Mouse (Mus musculus) left cerebral cortex, adult 2 months (tissue): ENCODE measurements around the gene Rbfox3. TPM values are rescaled to one million over a fixed set of nuclear protein-coding genes. Genes with fewer than 3 reads are reported as not detected.

Experiments
- DNase-seq, 2 experiments: peaks; one replicate each; pipeline ENCODE4 v3.0.0; 2021 to 2022; ENCODE audit warnings: low spot score in 2 of 2, mixed read lengths in 1 of 2; ENCODE audit errors: extremely low spot score in 1 of 2
- H3K27ac ChIP-seq: fragments of 200-600 bp; 2 replicates; pipeline ENCODE4 v1.8.1; 2022
- H3K4me3 ChIP-seq: fragments of 200-600 bp; 2 replicates; pipeline ENCODE4 v1.8.1; 2022
- CTCF ChIP-seq: fragments of 200-600 bp; IDR thresholded peaks from 2 replicates; pipeline ENCODE4 v1.8.1; 2022; ENCODE audit warnings: antibody characterized with exemption, mild to moderate bottlenecking, moderate library complexity
- intact Hi-C: fragments of 180-260 bp; cut with DNase I; formaldehyde crosslinking; loops from one replicate; pipeline ENCODE4 v1.15.1; 2025
- total RNA-seq, 2 experiments: library from RNA; stranded (reverse); gene quantifications; 2 replicates each; pipeline ENCODE4 v1.2.3; 2021

Gene Rbfox3
- total RNA-seq, 2 experiments from 2014 or later = 345 to 353 TPM

DNA sequence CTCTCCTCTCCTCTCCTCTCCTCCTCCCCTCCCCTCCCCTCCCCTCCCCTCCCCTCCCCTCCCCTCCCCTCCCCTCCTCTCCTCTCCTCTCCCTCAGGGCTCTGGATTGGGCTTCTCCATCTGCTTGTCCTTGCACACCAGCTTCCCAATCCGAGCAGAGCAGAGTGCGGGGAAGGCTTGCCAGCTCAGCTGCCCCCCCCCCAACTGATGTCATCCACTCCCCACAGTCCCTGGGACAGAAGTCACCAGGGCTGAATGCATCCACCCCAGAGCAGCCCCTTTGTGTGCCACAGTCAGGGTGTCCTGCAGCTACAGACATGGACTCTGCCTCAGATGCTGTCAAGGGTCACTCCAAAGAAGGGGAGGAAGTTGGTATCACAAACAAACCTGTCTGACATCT is 4.5 kb upstream of the Rbfox3 start:
- intact Hi-C loops = no loop called here
- DNase-seq = no peak
- no peak for TF ChIP-seq CTCF
- peak overlapping the region; percentile 55; the same call in 1 of the 2 replicates for H3K27ac ChIP-seq
- H3K4me3 ChIP-seq = no peak overlapping the region

GRCm38 (mm10) chr11:118912686-118913085 is 1.3 kb upstream of the Rbfox3 start:
- no peak overlapping the region for H3K27ac ChIP-seq

DNA sequence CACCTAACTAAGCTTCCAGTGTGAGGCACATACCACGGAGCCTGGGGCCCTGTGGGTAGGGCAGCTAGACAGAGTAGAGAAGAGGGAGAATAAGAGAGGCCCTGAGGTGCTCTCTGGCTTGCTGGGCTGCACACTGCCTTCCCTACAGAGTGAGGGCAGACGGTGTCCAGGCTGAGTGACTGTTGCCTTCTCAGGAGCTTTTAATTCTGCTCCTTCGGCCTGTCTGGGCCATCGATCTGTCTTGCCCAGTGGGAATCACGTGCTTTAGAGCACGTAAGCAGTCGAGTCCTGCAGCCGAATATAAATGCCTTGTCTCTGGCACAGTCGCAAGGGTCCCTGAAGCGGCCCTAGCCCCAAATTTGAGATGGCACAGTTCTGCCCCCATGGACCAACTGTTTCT is 641 bp downstream of the Rbfox3 start:
- intact Hi-C loops = loop anchor here (2.0 kb wide), 1 partner anchor 64 kb away; no protein-coding TSS in a partner anchor
- no peak for TF ChIP-seq CTCF
- no peak for DNase-seq
- H3K4me3 ChIP-seq = no peak overlapping the region
- H3K27ac ChIP-seq = no peak overlapping the region

More at GRCm38 (mm10) chr11:118912686-118913085, 1.3 kb upstream of the Rbfox3 start:
- no peak for DNase-seq
- TF ChIP-seq CTCF = no peak
- no peak overlapping the region for H3K4me3 ChIP-seq
- intact Hi-C loops = no loop called here

GRCm38 (mm10) chr11:118909814-118910201 is 1.6 kb downstream of the Rbfox3 start:
- intact Hi-C loops = loop anchor here (2.0 kb wide), 1 partner anchor 65 kb away; no protein-coding TSS in a partner anchor
- H3K27ac ChIP-seq = peak overlapping the region; percentile 97
- H3K4me3 ChIP-seq = peak overlapping the region; percentile 82
- no peak for TF ChIP-seq CTCF
- no peak for DNase-seq

DNA sequence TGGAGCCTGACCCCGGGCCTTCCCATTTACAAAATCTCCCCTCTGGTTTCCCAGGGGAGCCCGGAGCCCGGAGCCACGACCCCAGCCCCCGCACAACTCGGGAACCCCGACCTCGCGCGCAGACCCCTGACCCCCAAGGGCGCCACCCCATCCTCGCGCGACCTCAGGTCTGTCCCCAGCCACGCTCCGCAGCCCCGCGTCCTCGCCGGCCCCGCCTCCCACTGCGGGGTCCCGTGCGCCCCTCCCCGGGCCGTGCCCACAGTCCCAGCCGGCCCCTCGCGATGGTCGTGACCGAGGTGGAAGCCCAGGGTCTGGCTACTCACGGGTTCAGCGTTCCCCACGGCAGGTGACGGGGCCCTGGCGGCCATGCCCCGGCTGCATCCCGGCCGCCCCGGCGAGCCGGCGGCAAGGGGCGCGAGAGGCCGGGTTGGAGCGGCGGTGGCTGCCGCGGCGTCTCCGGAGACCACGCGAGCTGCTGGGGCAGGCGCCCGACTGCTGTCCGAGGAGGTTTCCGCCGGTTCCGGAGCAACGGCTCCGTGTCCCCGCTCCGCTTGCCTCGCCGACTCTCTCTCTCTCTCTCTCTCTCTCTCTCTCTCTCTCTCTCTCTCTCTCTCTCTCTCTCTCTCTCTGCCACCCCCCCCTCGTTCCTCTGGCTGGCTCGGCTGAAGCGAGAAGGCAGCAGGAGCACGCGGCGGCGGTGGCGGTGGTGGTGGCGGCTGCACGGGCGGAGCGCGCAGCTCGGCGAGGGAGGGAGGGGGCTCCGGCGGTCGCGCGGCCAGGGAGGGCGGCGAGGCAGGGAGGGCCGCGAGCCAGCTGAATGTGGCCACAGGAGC is 2.2 kb downstream of the Rbfox3 start:
- Histone ChIP-seq H3K27ac (peak overlapping the region; percentile 97), H3K4me3 (peak overlapping the region; percentile 82)
- no peak for TF ChIP-seq CTCF
- intact Hi-C loops = no loop called here
- DNase-seq = peak in 1 of 2 experiments; percentile 68

DNA sequence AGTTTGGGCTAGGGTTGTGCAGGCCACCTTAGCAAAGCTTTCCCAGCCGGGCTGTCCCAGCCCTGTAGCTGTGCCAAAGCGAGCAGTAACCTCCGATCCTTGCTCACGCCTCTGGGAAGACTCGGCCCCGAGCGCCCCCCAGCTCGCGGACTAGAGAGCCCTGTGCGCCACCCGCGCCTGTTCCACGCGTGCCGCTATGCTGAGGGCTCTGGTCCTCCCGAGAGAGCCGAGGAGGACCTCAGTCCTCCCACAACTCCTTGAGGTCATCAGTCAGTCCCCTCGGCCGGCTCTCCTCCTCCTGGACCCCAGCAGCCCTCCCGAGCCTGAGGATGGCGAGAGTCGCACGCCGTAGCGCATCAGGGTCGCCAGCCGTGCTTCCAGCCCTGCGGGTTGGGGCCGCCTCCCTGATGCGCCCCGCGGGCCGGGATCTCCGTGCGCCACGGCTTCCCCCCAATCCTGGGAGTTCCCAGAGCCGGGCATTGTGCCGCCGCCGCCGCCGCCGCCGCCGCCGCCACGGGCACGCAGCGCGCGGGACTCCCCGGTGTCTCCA is 2.9 kb downstream of the Rbfox3 start:
- intact Hi-C loops = no loop called here

GRCm38 (mm10) chr11:118907471-118908401 is 3.7 kb downstream of the Rbfox3 start:
- intact Hi-C loops = loop anchor here (1.0 to 2.0 kb wide), 2 partner anchors 45 to 114 kb away; no protein-coding TSS in a partner anchor
- Histone ChIP-seq H3K27ac (peak overlapping the region; percentile 97), H3K4me3 (peak overlapping the region; percentile 82)
- no peak; the same call in 1 of the 2 replicates for TF ChIP-seq CTCF
- DNase-seq = no peak

More for the DNA sequence above, 2.9 kb downstream of the Rbfox3 start:
- no peak for TF ChIP-seq CTCF
- DNase-seq = no peak
- peak overlapping the region; percentile 82 for H3K4me3 ChIP-seq
- peak overlapping the region; percentile 97 for H3K27ac ChIP-seq

DNA sequence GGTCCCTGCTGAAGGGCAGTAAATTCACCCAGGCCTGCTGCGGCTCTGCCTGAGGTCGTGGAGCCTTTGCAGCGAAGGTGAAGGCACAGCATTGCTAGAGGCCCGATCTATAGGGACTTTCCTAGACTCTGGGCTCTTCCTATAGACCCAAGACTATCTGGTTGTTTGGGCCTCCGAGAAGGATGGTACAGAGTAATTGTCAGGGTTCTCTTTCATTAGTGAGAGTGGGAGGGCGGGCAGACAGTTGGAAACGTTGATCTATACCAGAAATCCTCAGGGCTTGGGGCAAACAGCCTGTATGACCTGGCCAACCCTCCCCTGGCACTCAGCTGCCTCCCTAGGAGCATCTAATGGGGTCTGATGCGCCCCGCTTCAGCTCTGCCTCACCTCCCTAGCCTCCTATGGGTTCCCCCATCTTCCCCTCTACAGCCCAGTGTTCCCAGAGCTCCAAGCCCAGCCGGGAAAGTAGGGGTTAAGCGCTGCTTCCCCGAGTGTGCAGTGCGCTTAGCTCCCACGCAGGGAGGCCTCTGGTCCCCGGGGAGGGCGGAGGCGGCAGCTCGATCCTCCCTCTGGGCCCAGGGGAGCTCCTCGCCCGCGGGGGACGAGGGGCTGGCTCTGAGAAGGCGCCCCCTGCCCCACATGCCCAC is 4.5 kb downstream of the Rbfox3 start:
- H3K4me3 ChIP-seq = peak overlapping the region; percentile 82
- intact Hi-C loops = loop anchor here (1.0 to 2.0 kb wide), 2 partner anchors 44 to 114 kb away; no protein-coding TSS in a partner anchor
- H3K27ac ChIP-seq = peak overlapping the region; percentile 97
- 0 out of 2 replicates have a peak, but pooled peaks have one; percentile 1 for TF ChIP-seq CTCF
- peak in 1 of 2 experiments; percentile 77 for DNase-seq

DNA sequence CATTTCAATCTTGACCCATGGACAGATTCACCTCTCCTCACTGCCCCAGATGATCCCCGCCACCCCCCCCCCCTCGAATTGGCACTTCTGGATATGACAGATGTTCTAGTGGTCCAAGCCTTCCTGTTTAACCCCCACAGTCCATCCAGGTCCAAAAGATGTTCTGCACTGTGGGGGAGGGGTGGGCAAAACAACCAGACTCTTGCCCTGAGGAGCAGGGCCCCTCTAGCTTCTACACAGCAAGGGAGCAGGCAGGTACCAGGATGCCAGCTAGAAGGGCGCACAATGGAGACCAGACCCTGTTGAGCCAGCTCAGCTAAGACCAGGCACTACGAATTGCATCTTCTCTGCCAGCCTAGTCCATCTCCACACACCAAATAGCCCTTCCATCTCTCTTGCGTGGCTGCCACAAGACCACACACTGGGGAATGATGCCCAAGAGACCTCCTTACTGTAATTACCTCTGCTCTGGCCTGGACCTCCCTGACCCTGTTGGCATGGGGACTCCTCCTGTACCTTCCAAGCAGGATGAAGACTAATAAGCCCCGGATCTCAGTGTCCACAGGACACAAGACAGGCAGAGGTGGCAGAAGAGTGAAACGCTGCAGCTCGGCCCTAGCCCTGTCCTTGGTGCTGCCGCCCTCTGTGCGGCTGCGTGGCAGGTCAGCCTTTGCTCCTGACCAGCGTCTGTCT is 5.1 kb downstream of the Rbfox3 start:
- no peak for TF ChIP-seq CTCF
- intact Hi-C loops = loop anchor here (2.0 kb wide), 1 partner anchor 43 kb away; no protein-coding TSS in a partner anchor
- Histone ChIP-seq H3K4me3 (peak overlapping the region; percentile 82), H3K27ac (peak overlapping the region; percentile 97)
- no peak for DNase-seq

DNA sequence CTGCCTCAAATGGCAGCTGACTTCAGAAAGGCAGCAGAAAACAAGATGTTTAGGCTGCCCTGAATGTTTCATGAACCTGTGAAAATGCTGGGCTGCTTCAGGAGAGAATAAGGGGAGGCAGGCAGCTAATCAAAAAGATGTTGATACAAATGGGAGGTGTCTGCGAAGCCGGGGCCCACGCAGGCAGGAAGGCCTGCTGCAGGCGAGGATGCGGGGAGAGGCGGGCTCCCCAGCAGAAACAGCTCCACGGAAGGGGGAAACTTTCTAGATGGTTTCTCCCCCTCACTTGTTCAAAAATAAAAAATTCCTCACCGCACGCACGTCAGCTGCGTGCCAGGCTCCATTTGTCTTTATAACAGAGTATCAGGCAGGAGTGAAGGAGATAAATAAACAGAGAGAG is 5.7 kb downstream of the Rbfox3 start:
- DNase-seq = peak in 1 of 2 experiments; percentile 79

More for the DNA sequence above, 5.7 kb downstream of the Rbfox3 start:
- no peak for TF ChIP-seq CTCF
- intact Hi-C loops = loop anchor here (2.0 kb wide), 1 partner anchor 43 kb away; no protein-coding TSS in a partner anchor
- Histone ChIP-seq H3K4me3 (peak overlapping the region; percentile 82), H3K27ac (peak overlapping the region; percentile 97)
